Mouse (Mus musculus): ENCODE measurements around the gene Tbr1.

DNA sequence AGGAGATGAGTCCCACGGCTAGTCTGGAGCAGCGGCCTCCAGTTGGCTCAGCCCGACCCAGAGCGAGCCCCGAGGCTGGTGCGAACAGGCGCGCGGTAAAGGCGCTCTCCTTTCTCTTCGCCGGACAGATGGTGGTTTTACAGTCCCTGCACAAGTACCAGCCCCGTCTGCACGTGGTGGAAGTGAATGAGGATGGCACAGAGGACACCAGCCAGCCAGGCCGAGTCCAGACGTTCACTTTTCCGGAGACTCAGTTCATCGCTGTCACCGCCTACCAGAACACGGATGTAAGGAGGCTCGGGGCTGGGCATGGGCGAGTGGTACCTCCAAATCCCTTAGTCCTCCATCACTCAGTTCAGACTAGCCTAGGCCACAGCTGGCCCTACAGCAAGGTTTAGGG, 4.4 kb downstream of the Tbr1 start:
- no peak for TF ChIP-seq CTCF (IDR thresholded peaks at IDR 0.05; ENCODE audit: control insufficient read depth, insufficient read depth, insufficient replicate concordance, low read depth, low read length)
- TF ChIP-seq POLR2A (IDR thresholded peaks at IDR 0.05; ENCODE audit: control insufficient read depth, low read depth, low read length): no peak
